Mouse (Mus musculus): Measurements from ENCODE around the gene Cyp4f39. TPM values are rescaled to one million over a fixed set of nuclear protein-coding genes. Genes with fewer than 3 reads are reported as not detected.
"Not testable (repeated sequence)": the region's sequence is repeated elsewhere in the genome, so short reads cannot be mapped to it uniquely, and the experiment has no call there.

The Cyp4f39 gene
- polyA plus RNA-seq, 1 experiment: 0.88 TPM

GRCm38 (mm10) chr17:32506729-32507245 lies 54.3 kb downstream of the Cyp4f39 start:
- H3K27ac ChIP-seq (ENCODE audit: insufficient read depth, low read length): peak overlapping the region; percentile 40
- 0 out of 2 replicates have a peak, but pooled peaks cover 2% of the 10 kb centered on the region for H3K36me3 ChIP-seq (ENCODE audit: control insufficient read depth, insufficient read depth, low read length, poor library complexity, severe bottlenecking)
- H3K4me3 ChIP-seq (ENCODE audit: low read depth, low read length): peak overlapping the region; percentile 72
- H3K9ac ChIP-seq (ENCODE audit: low read depth, poor library complexity, severe bottlenecking): peak overlapping the region; percentile 94
- TF ChIP-seq POLR2A (IDR thresholded peaks at IDR 0.05; ENCODE audit: insufficient read depth, low read length) (no peak), EP300 (IDR thresholded peaks at IDR 0.05; ENCODE audit: insufficient read depth, low read depth, low read length) (no peak), CTCF (IDR thresholded peaks at IDR 0.05; ENCODE audit: low read depth, low read length) (no peak)
- no peaks in the 10 kb centered on the region for H3K27me3 ChIP-seq (ENCODE audit: control insufficient read depth, insufficient read depth, low read length, poor library complexity, severe bottlenecking)
- H3K4me1 ChIP-seq (ENCODE audit: control insufficient read depth, insufficient read depth, low read length): no peaks in the 10 kb centered on the region
- H3K9me3 ChIP-seq (replicated peaks; ENCODE audit: control insufficient read depth, insufficient read depth, low read length, poor library complexity, severe bottlenecking): no peaks in the 10 kb centered on the region

- H3K4me1 ChIP-seq (ENCODE audit: control insufficient read depth, insufficient read depth, low read length): no peaks in the 10 kb centered on the region
- no peaks in the 10 kb centered on the region for H3K9me3 ChIP-seq (replicated peaks; ENCODE audit: control insufficient read depth, insufficient read depth, low read length, poor library complexity, severe bottlenecking)
- no peak overlapping the region for H3K27ac ChIP-seq (ENCODE audit: insufficient read depth, low read length)
- H3K36me3 ChIP-seq (ENCODE audit: control insufficient read depth, insufficient read depth, low read length, poor library complexity, severe bottlenecking): no peaks in the 10 kb centered on the region; the same call in 1 of the 2 replicates
- H3K27me3 ChIP-seq (ENCODE audit: control insufficient read depth, insufficient read depth, low read length, poor library complexity, severe bottlenecking): no peaks in the 10 kb centered on the region
- no peak for TF ChIP-seq POLR2A (IDR thresholded peaks at IDR 0.05; ENCODE audit: insufficient read depth, low read length)
- H3K9ac ChIP-seq (ENCODE audit: low read depth, poor library complexity, severe bottlenecking): no peak overlapping the region
- no peak overlapping the region for H3K4me3 ChIP-seq (ENCODE audit: low read depth, low read length)
Measured at GRCm38 (mm10) chr17:32516126-32516525, 63.6 kb downstream of the Cyp4f39 start.

GRCm38 (mm10) chr17:32521981-32522380 lies 69.5 kb downstream of the Cyp4f39 start:
- Histone ChIP-seq H3K4me1 (ENCODE audit: control insufficient read depth, insufficient read depth, low read length) (no peaks in the 10 kb centered on the region), H3K27me3 (ENCODE audit: control insufficient read depth, insufficient read depth, low read length, poor library complexity, severe bottlenecking) (no peaks in the 10 kb centered on the region), H3K36me3 (ENCODE audit: control insufficient read depth, insufficient read depth, low read length, poor library complexity, severe bottlenecking) (no peaks in the 10 kb centered on the region; the same call in 1 of the 2 replicates), H3K9me3 (replicated peaks; ENCODE audit: control insufficient read depth, insufficient read depth, low read length, poor library complexity, severe bottlenecking) (no peaks in the 10 kb centered on the region), H3K9ac (ENCODE audit: low read depth, poor library complexity, severe bottlenecking) (no peak overlapping the region), H3K4me3 (ENCODE audit: low read depth, low read length) (no peak overlapping the region), H3K27ac (ENCODE audit: insufficient read depth, low read length) (no peak overlapping the region)
- TF ChIP-seq POLR2A (IDR thresholded peaks at IDR 0.05; ENCODE audit: insufficient read depth, low read length) (no peak), CTCF (IDR thresholded peaks at IDR 0.05; ENCODE audit: low read depth, low read length) (no peak), EP300 (IDR thresholded peaks at IDR 0.05; ENCODE audit: insufficient read depth, low read depth, low read length) (no peak)

GRCm38 (mm10) chr17:32522386-32522785 lies 69.9 kb downstream of the Cyp4f39 start:
- no peaks in the 10 kb centered on the region for H3K4me1 ChIP-seq (ENCODE audit: control insufficient read depth, insufficient read depth, low read length)
- TF ChIP-seq POLR2A (IDR thresholded peaks at IDR 0.05; ENCODE audit: insufficient read depth, low read length) (no peak), EP300 (IDR thresholded peaks at IDR 0.05; ENCODE audit: insufficient read depth, low read depth, low read length) (no peak), CTCF (IDR thresholded peaks at IDR 0.05; ENCODE audit: low read depth, low read length) (no peak)
- no peak overlapping the region for H3K9ac ChIP-seq (ENCODE audit: low read depth, poor library complexity, severe bottlenecking)
- no peaks in the 10 kb centered on the region for H3K9me3 ChIP-seq (replicated peaks; ENCODE audit: control insufficient read depth, insufficient read depth, low read length, poor library complexity, severe bottlenecking)
- H3K27me3 ChIP-seq (ENCODE audit: control insufficient read depth, insufficient read depth, low read length, poor library complexity, severe bottlenecking): no peaks in the 10 kb centered on the region
- no peak overlapping the region for H3K27ac ChIP-seq (ENCODE audit: insufficient read depth, low read length)
- no peak overlapping the region for H3K4me3 ChIP-seq (ENCODE audit: low read depth, low read length)
- H3K36me3 ChIP-seq (ENCODE audit: control insufficient read depth, insufficient read depth, low read length, poor library complexity, severe bottlenecking): no peaks in the 10 kb centered on the region; the same call in 1 of the 2 replicates

GRCm38 (mm10) chr17:32522816-32523215 lies 70.3 kb downstream of the Cyp4f39 start:
- no peaks in the 10 kb centered on the region for H3K4me1 ChIP-seq (ENCODE audit: control insufficient read depth, insufficient read depth, low read length)
- no peak for TF ChIP-seq POLR2A (IDR thresholded peaks at IDR 0.05; ENCODE audit: insufficient read depth, low read length)
- no peak for TF ChIP-seq EP300 (IDR thresholded peaks at IDR 0.05; ENCODE audit: insufficient read depth, low read depth, low read length)
- no peak for TF ChIP-seq CTCF (IDR thresholded peaks at IDR 0.05; ENCODE audit: low read depth, low read length)
- no peaks in the 10 kb centered on the region for H3K27me3 ChIP-seq (ENCODE audit: control insufficient read depth, insufficient read depth, low read length, poor library complexity, severe bottlenecking)
- H3K4me3 ChIP-seq (ENCODE audit: low read depth, low read length): no peak overlapping the region
- no peak overlapping the region for H3K27ac ChIP-seq (ENCODE audit: insufficient read depth, low read length)
- no peak overlapping the region for H3K9ac ChIP-seq (ENCODE audit: low read depth, poor library complexity, severe bottlenecking)
- no peaks in the 10 kb centered on the region; the same call in 1 of the 2 replicates for H3K36me3 ChIP-seq (ENCODE audit: control insufficient read depth, insufficient read depth, low read length, poor library complexity, severe bottlenecking)
- H3K9me3 ChIP-seq (replicated peaks; ENCODE audit: control insufficient read depth, insufficient read depth, low read length, poor library complexity, severe bottlenecking): no peaks in the 10 kb centered on the region

- Histone ChIP-seq H3K27me3 (ENCODE audit: control insufficient read depth, insufficient read depth, low read length, poor library complexity, severe bottlenecking) (no peaks in the 10 kb centered on the region), H3K4me3 (ENCODE audit: low read depth, low read length) (no peak overlapping the region), H3K4me1 (ENCODE audit: control insufficient read depth, insufficient read depth, low read length) (no peaks in the 10 kb centered on the region), H3K27ac (ENCODE audit: insufficient read depth, low read length) (no peak overlapping the region), H3K9me3 (replicated peaks; ENCODE audit: control insufficient read depth, insufficient read depth, low read length, poor library complexity, severe bottlenecking) (no peaks in the 10 kb centered on the region), H3K9ac (ENCODE audit: low read depth, poor library complexity, severe bottlenecking) (no peak overlapping the region), H3K36me3 (ENCODE audit: control insufficient read depth, insufficient read depth, low read length, poor library complexity, severe bottlenecking) (no peaks in the 10 kb centered on the region; the same call in 1 of the 2 replicates)
- TF ChIP-seq CTCF (IDR thresholded peaks at IDR 0.05; ENCODE audit: low read depth, low read length) (no peak), EP300 (IDR thresholded peaks at IDR 0.05; ENCODE audit: insufficient read depth, low read depth, low read length) (no peak), POLR2A (IDR thresholded peaks at IDR 0.05; ENCODE audit: insufficient read depth, low read length) (no peak)
Measured at GRCm38 (mm10) chr17:32523895-32524294, 71.4 kb downstream of the Cyp4f39 start.

- not testable (repeated sequence) for H3K36me3 ChIP-seq (ENCODE audit: control insufficient read depth, insufficient read depth, low read length, poor library complexity, severe bottlenecking); H3K27ac ChIP-seq (ENCODE audit: insufficient read depth, low read length)
Measured at GRCm38 (mm10) chr17:32526341-32526740, 73.8 kb downstream of the Cyp4f39 start.

More at GRCm38 (mm10) chr17:32526341-32526740, 73.8 kb downstream of the Cyp4f39 start:
- not testable (repeated sequence) for H3K4me1 ChIP-seq (ENCODE audit: control insufficient read depth, insufficient read depth, low read length); H3K9ac ChIP-seq (ENCODE audit: low read depth, poor library complexity, severe bottlenecking); H3K9me3 ChIP-seq (replicated peaks; ENCODE audit: control insufficient read depth, insufficient read depth, low read length, poor library complexity, severe bottlenecking); H3K27me3 ChIP-seq (ENCODE audit: control insufficient read depth, insufficient read depth, low read length, poor library complexity, severe bottlenecking); H3K4me3 ChIP-seq (ENCODE audit: low read depth, low read length)
